Mouse (Mus musculus) thymus, postnatal 0 days (tissue): ENCODE data around the gene Coro6. TPM values are rescaled to one million over a fixed set of nuclear protein-coding genes. Genes with fewer than 3 reads are reported as not detected.

Experiments
- DNase-seq: peaks from one replicate; pipeline ENCODE4 v3.0.0-alpha.2; 2015; ENCODE audit warnings: low spot score
- polyA plus RNA-seq: library from polyadenylated mRNA; unstranded; fragments of >200 nt; fragmentation: Nextera tagmentation; extraction: Ambion mirVana; gene quantifications from 2 replicates; pipeline ENCODE4 v1.2.1, GENCODE M21; 2015

Coro6 gene
- not detected in 2 replicates for polyA plus RNA-seq

DNA sequence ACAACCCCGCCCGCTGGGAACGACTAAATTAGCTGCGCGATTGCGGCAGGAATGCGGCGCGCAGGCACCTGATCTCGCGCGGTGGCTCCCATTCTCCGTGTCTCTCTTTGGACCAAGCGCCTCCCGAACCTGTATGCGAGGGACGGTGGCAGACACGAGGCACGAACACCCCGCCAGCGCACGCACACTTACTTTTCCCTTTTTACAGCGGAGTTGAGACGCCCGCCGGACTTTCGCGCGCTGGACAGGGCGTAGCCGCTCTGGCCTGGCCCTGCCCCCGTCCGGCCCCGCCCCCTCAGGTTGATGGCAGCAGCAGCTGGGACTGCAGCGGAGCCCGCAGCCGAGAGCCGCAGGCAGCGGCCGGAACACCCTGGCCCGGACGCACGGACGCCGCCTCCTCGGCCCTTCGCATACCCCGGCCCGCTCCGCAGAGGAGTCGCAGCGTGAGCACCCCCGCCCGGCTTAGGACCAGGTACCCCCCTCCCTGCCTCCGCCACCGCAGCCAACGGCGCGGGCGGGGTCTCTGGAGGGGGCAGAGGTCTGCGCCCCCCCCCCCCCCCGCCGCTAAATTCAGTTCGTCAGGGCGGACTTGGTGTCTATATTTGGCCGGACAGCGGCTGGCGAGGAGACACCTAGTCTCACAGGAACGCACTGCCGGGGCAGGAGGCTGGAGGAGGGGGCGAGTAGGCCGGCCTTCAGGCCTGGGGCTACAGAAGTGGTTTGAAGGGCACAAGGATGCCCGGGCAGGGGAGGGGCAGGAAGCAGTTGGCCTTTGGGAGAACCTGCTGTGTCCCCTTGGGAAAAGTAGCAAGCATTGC lies at the start of gene Coro6:
Gene Coro6 (plus strand): TSS at position 129 of the 818 bp plus-strand sequence.
- DNase-seq, result no peak

DNA sequence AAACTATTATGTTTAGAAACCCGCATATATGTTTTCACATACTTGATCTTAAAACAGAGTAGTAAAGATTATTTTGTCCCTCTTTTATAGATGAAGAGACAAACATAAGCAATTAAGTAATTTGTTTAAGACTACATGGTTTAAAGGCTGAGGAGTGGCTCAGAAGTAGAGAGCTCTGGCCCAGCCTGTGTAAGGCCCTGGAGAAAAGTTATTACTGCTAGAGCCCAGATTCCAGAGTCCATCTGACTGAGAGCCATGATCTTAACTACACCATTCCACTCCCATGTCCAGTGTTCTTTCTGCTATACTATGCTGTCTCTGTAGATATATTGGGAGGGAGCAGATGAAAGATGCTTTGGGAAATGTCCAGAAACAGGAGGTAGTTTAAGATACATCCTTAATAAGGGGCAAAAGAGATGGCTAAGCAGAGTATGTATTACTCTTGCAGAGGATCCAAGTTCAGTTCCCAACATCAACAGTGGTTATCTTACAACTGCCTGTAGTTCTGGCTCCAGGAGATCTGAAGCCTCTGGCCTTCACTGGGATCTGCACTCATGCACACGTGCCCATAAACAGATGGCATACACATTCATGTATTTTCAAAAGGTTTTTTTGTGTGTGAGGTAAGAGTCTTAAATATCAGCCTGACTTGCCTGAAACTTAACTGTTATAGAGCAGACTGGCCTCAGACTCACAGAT lies 47.9 kb upstream of the Coro6 start:
- DNase-seq, result no peak

DNA sequence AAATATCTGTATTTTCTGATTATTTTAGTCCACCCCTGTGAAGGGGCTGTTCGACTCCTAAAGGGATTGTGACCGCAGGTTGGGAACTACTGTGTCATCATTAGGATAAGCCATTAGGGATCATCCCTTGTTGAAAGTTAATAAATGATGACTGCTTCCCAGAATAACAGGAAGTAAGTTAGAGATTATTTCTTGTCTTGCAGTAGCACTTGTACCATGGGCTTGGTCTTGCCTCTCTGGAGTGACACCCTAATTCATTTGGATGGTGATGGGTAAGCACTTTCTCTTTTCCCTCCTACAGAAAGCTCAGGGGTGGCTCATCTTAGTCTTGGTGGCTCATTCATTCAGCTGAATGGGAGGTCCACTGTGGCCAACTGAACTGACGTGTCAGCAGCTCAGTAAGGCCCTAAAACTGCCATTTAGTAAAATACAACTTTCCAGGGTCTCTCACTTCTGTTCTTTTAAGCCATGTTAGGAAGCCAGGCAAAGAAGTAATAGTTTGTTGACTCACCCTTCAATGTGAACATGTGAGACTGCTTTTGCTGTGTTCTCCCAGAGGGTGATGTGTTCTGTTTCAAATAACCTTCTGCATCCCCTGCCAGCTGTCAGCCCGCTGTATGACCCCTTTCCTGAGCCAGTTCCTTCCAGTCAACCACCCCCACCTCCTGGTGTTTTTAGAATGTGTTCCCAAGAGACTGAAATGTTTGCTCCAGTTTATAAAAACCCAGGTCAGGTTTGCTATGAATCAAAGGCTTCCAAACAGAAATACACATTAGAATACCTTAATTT lies 45.8 kb upstream of the Coro6 start:
- no peak for DNase-seq

DNA sequence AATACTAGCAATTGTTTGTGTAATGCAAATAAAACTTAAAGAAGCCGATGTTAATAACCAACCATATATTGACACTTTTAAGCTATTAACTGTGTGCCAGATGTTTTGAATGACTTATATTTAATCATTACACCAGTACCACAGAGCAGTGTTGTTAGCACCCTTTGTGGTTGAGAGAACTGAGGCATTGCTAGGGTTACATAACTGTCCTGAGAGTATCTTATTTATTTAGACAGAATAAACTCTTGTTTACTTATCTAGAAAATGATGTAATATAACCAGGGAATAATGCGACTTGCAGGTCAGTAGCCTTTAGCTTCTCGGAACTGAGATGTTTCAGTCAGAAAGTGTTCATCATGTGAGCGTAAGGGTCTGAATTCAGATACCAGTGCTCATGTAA lies 44.2 kb upstream of the Coro6 start:
- DNase-seq, result no peak

DNA sequence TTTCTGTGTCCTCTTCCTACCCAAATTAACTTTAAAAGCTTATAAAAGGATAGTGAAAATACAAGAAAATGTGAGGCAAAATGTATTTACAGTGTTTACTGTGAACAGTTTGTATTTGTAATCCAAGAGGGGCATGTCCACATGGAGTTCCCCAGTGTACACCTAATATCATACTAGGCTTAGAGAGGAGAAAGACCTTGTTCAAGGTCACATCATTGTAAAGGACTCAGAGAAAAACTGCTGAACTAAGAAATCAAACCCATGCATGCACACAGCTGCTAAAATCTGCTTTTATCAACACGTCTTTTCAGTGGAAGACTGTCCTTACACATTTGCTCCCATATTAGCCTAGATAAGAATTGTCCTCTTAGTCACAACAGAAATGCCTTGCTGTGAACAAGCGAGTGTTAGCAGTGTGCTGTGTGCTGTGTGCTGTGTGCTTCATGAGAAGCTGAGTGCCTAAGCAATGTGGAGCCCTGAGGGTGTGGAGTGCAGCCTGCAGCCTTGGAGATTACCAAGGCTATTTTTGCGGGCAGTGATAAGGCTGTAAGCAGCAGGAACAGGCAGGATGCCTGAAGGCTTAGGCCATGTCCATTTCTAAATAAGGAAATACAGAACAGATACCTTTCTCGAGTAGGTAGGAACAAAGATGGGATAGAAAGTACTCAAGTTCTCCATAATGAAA lies 38.9 kb upstream of the Coro6 start:
- DNase-seq, result no peak

DNA sequence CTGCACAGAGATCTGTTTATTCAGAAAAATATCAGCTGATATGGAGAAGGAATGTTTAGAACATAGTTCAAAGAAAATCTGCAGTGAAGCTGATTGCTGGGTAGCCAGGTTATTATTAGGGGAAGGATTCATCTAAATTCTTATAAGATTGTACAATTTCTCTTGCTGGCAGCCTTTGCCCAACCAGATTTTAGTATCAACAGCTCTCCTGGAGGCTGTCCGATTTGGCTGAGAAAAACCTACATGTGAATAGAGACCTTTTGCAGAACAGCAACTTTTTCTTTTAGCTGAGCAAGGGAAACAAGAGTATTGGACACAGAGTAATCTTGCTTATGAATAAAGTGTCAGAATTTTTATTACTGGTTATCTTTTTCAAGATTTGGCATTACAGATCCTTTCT lies 33.8 kb upstream of the Coro6 start:
- DNase-seq, result no peak

DNA sequence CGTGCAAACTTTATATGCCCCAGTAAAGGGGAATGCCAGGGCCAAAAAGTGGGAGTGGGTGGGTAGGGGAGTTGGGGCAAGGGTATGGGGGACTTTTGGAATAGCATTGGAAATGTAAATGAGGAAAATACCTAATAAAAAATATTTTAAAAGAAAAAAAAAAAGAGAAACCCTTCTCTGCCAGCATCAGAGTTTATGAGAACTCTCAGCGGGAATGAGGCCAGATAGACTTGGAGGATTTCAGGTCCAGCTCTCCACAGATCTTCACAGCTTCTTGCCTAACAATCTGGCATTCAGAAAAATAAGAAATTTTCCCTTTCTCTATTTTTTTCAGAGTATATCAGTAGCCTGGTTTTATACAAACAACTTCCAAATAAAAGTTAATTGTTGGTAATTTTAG lies 25.2 kb upstream of the Coro6 start:
- DNase-seq, result no peak

DNA sequence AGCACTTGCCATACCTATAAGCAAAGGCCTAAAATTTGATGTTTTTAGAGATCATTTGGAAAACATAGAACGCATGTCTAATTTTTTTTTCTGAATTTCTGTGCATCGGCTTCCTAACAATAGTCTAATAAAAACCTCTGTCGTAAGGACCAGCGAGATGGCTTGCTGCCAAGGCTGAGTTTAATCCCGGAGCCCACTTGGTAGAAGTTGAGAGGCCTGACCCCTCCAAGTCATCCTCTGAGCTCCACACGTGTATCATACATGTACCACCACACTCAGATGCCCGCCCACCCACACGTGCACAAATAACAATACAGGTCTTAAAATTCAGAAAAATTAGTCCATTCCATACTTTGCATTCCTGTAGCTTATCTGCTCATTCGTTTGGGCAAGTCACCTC lies 22.1 kb upstream of the Coro6 start:
- no peak for DNase-seq

DNA sequence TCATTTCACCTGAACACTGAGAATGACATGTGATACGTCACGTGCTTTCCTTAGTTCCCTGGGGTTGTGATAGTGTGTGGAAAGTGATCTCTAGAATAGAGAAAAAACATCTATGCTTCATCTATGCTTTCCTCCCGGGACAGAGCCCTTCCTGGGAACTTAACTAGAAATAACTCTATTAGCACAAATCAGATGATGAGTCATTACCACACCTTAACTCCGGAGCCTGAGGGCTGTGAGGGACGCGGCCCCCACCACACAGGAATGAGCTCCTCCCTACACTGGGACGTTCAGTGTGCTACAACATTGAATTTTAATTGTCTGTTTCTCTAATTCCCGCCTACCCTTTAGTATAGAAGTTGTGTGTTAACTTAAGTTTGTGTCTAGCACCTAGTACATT lies 21.2 kb upstream of the Coro6 start:
- DNase-seq, result no peak

DNA sequence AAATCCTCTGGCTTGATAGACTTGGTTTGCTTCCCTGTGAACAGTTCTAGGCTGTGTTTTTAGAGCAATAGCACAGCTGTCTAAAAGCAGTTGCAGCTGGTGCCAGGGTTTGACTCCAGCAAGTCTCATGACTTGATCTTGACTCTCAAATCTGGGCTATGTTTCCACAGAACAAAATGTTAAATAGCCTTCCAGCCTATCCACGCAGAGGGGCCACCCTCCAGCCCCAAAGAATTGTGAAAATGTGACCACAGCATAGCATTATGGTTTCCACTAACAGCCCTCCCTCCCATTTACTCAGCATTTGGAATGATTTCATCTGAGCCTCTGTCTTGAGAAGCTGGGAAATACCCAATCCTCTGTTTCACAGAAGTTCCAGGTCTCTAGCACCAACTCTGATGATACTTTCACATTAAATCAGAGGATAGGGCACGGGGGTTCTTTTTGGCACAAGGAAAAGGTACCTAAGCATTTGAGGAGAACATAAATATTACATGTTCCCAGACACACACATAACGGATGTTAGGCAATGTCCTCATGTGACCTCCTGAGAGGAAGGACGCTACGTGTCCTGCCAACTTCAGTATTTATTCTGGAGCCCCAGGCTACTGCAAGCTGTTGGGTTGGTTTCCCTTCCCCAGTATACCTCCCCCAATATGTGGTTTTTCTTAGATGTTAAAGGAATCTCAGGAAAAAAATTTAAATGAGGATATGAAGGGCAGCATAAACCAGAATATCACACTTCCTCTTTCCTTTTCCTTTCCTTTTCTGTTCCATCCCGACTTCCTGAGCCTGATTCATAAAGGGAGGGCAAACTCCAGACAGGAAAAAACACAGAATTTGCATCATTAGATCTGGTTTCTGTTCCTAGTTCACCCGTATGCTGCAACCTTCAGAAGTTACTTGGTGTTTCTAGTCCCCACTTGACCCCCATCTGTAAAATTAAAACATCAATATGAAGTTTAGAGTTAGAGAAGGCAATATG lies 19.7 kb upstream of the Coro6 start:
- no peak for DNase-seq

DNA sequence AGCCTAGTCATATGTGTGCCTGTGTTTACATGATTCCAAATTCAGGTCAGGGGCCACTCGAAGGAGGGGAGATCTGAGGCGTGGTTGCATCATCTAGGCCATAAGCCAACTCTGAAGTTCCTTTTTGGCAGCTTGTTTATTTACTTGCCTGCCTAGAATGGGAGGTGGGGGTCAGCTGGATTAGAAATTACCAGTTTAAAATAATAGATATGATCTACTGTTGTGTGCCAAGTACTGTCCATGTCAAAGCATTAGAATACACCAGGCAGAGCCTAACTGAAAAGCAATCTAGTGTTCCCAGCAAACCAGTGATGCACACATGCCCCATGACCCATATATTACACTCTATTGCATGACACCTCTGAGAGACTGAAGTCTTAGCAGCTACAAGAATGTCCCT lies 17.3 kb upstream of the Coro6 start:
- DNase-seq, result no peak

DNA sequence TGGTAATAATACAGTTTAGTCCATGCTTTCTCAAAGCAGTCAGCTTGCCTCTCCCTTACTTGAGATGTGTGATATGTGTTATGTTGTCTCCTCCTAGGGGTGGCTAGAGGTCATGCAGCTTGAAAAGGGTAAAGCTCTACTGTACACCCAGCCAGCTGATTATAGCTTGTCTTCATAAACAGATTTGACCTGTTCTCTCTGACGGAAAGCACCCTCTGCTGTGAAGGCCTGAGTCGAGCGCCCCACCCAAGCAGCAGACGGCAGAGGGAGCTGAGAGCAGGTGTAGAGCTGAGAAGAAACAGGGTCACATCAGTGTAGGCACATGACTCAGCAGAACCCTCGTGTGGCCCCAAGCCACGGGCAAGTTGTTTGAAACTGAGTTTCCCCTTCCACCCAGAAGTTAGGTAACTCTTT lies 15.6 kb upstream of the Coro6 start:
- DNase-seq, result peak; percentile 88

DNA sequence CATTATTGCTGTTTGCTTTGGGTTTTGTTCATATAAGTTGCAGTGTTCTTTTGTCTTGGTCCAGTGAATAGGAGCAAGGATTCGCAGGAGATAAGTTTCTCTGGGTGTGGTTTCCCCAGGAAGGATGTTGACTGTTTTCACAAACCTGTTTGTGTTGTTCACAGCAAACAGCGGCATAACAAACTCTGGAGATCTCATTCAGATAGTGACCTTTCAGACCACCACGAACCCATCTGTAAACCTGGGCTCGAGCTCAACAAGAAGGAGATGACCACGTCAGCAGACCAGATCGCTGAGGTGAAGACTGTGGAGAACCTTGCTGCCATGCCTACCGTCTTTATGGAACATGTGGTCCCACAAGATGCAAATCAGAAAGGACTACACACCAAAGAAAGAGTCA lies 13.0 kb upstream of the Coro6 start:
- no peak for DNase-seq

DNA sequence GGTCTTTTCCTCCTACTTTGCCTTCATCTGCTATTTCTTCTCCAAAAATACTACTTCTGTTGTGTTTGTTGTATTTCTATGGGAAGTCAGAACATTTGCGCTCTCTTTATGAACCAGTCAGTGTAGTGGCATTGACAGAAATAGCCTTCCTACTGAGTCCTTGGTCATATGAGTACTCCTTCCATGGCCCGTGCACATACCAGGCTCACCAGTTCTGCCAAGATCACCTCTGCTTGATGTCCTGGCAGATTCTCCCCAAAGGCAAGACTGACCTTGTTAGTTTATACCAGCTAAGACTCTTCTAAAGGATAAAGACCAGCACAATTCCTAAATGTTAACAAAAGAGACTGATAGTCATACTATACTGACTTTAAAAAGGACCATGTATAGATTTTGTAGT lies 10.5 kb upstream of the Coro6 start:
- DNase-seq, result no peak

DNA sequence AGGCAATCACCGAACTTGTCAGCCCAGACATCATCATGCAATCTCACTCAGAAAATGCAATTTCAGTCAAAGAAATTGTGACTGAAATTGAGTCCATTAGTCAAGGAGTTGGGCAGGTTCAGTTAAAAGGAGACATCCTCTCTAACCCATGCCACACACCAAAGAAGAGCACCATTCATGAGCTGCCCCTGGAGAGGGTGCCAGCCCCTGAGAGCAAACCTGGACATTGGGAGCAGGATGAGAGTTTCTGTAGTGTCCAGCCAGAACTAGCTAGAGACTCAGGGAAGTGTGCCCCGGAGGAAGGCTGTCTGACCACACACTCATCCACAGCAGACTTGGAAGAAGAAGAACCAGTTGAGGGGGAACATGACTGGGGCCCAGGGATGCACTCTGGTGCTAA lies 8.8 kb upstream of the Coro6 start:
- DNase-seq, result no peak

DNA sequence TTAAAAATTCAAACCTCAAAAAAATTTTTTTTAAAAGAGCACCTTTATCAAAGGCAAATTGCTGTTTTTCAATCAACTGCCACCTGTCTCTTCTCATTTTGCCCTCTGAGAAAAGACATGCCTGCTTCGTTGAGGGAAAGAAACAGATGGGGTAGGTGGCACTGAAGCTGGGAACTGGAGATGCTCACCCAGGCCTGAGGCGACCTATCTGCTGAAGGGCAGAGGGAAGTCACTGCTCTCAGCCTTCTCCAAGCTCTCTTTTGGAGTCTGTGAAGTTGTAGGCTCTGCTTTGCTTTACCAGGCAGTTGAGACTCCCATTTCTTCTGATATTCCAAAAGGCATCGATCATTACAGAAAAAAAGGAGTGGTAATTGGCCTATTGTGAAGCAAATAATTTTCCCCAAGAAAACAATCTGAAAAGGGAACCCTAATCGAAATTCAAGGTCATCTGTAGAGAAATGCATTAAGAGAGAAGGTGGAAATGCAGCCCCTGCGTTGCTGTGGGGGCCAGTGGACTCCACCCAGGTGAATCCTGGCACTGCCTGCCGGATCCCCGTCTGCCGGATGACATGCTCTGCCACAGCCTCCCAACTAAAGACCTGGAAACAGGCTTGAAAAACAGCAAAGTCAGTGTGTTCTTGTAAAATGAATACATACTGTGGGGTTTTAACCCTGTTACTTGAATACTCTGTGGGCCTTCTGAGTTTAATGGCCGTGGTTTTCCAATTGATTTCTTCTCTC lies 6.3 kb upstream of the Coro6 start:
- no peak for DNase-seq

DNA sequence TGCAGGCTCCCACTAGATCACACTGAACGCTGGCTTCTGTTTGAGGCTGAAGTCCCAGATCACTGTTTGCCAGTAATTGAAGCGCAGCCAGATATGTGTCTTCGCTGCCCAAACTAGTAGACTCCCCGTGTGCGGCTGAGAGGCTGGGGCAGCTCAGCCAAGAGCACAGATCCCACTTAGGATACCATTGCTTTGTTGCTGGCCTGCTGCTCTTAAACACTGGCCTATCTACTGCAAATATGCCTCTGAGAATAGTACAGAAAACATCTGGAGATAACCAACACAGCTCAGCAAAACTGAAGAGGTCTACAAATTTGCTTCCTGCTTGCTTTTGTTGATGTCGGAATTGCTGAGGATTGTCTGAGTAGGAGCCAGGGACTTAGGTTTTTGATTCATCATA lies 5.3 kb upstream of the Coro6 start:
- DNase-seq, result no peak

DNA sequence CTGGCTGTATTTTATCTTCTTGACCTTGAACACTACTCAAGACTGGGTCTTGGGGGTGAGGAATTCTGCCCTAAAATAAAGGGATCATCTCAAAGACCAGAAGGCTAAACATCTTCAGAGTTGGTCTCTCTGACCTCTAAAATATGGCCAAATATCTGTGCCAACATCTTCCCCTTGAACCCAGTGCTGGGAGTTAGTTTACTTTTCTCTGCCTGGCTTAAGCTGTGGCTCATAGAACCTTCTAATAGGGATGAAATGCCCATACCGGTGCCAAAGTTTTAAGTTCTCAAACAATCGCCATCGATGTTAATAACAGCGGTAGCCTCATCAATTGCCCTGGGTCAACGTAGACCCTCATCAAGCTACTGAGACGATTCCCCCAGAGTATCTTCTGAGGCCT lies 355 bp upstream of the Coro6 start:
- no peak for DNase-seq

DNA sequence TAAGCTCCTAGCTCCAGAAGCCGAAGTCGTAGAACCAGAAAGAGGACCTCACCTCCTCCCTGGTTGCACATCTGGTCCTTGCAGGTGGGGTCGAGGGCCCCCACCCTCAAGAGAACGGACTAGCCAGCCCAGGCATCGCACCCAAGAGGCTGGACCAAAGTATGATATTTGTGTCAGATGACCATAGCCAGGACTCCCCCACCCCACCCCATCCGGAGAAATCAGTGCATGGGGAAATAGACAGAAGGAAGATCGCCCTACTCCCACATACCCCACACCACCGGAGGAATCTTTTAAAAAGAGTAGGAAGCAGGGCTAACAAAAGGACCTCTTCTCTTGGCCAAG lies 862 bp downstream of the Coro6 start:
- DNase-seq, result no peak

DNA sequence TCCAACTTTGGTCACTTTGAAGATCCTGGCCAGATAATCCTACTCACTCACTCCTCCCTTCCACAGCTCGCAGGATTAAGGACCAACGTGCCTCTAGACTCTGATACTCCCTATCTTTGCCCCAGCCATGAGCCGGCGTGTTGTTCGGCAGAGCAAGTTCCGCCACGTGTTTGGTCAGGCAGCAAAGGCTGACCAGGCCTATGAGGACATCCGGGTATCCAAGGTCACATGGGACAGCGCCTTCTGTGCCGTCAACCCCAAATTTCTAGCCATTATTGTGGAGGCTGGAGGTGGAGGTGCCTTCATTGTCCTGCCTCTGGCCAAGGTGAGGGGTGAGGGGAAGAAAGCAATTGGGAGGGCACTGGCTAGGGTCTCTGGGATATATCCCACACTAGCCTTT lies 1.6 kb downstream of the Coro6 start:
- no peak for DNase-seq
